Mouse (Mus musculus) kidney, embryonic 15.5 days (tissue): ENCODE data around the gene Erbb3. TPM values are rescaled to one million over a fixed set of nuclear protein-coding genes. Genes with fewer than 3 reads are reported as not detected.
"Not testable (repeated sequence)": the region's sequence is repeated elsewhere in the genome, so short reads cannot be mapped to it uniquely, and the experiment has no call there.

Source experiments
- ATAC-seq: fragments of 200-750 bp; cut with Nextera tagmentation; replicated peaks from 2 replicates; pipeline ENCODE4 v1.8.0; 2017; ENCODE audit warnings: moderate TSS enrichment; ENCODE audit not compliant: low FRiP score
- H3K27ac ChIP-seq: fragments of 300-500 bp; sonication (generic); 2 replicates; pipeline ENCODE4 v1.5.1; 2015; ENCODE audit warnings: mild to moderate bottlenecking, inconsistent platforms
- H3K27me3 ChIP-seq: fragments of 300-500 bp; sonication (generic); 2 replicates; pipeline ENCODE4 v1.6.1; 2015; ENCODE audit warnings: inconsistent platforms
- H3K36me3 ChIP-seq: fragments of 300-500 bp; sonication (generic); 2 replicates; pipeline ENCODE4 v1.6.1; 2015; ENCODE audit warnings: inconsistent platforms
- H3K4me1 ChIP-seq: fragments of 300-500 bp; sonication (generic); 2 replicates; pipeline ENCODE4 v1.6.1; 2015; ENCODE audit warnings: inconsistent platforms
- H3K4me2 ChIP-seq: fragments of 300-500 bp; sonication (generic); 2 replicates; pipeline ENCODE4 v1.6.1; 2015; ENCODE audit warnings: moderate library complexity, mild to moderate bottlenecking, inconsistent platforms
- H3K4me3 ChIP-seq: fragments of 300-500 bp; sonication (generic); replicated peaks from 2 replicates; pipeline ENCODE4 v1.5.1; 2015; ENCODE audit warnings: mild to moderate bottlenecking, inconsistent platforms
- H3K9ac ChIP-seq: fragments of 300-500 bp; sonication (generic); 2 replicates; pipeline ENCODE4 v1.6.1; 2015; ENCODE audit warnings: mild to moderate bottlenecking, inconsistent platforms
- H3K9me3 ChIP-seq: fragments of 300-500 bp; sonication (generic); replicated peaks from 2 replicates; pipeline ENCODE4 v1.6.1; 2016; ENCODE audit warnings: inconsistent platforms
- WGBS: fragments of 180-500 bp; shearing (Covaris S2); methylation state at CpG from one replicate; pipeline ENCODE4 v1.1.7; 2015; ENCODE audit warnings: mixed read lengths; 5-methylcytosine and 5-hydroxymethylcytosine counted together
- polyA plus RNA-seq: library from polyadenylated mRNA; unstranded; fragments of >200 nt; fragmentation: Nextera tagmentation; extraction: Ambion mirVana; gene quantifications from 2 replicates; pipeline ENCODE4 v1.2.1, GENCODE M21; 2015

Erbb3 gene
- polyA plus RNA-seq, 1 experiment from 2014 or later, result 10.7 TPM

GRCm38 (mm10) chr10:128583644-128584043, 5.8 kb downstream of the Erbb3 start:
- Histone ChIP-seq H3K4me1 (peaks cover 43% of the 10 kb centered on the region), H3K27ac (0 out of 2 replicates have a peak overlapping the region, but pooled peaks have one; percentile 48), H3K9ac (no peak overlapping the region), H3K4me2 (peak overlapping the region; percentile 37), H3K9me3 (no peaks in the 10 kb centered on the region), H3K27me3 (peaks cover 43% of the 10 kb centered on the region), H3K36me3 (no peaks in the 10 kb centered on the region), H3K4me3 (peak overlapping the region; percentile 2; the same call in 1 of the 2 replicates)
- peak; percentile 85 for ATAC-seq
- 28% methylated on average over 7 of the region's 7 CpGs for WGBS

- H3K4me1 ChIP-seq, result peaks cover 18% of the 10 kb centered on the region
- peaks cover 13% of the 10 kb centered on the region; the same call in 1 of the 2 replicates for H3K36me3 ChIP-seq
- H3K9me3 ChIP-seq, result no peaks in the 10 kb centered on the region
- H3K27ac ChIP-seq, result no peak overlapping the region
- WGBS, result 78% methylated on average over 4 of the region's 4 CpGs
- H3K4me2 ChIP-seq, result no peak overlapping the region
- no peak for ATAC-seq
- no peak overlapping the region for H3K9ac ChIP-seq
- H3K27me3 ChIP-seq, result 0 out of 2 replicates have a peak, but pooled peaks cover 8% of the 10 kb centered on the region
- H3K4me3 ChIP-seq, result no peak overlapping the region
Measured at GRCm38 (mm10) chr10:128579731-128580130, 9.7 kb downstream of the Erbb3 start.

- no peak overlapping the region for H3K4me2 ChIP-seq
- H3K27me3 ChIP-seq, result 0 out of 2 replicates have a peak, but pooled peaks cover 4% of the 10 kb centered on the region
- peaks cover 14% of the 10 kb centered on the region for H3K4me1 ChIP-seq
- no peak overlapping the region for H3K9ac ChIP-seq
- WGBS, result 80% methylated on average over 3 of the region's 3 CpGs
- H3K36me3 ChIP-seq, result peaks cover 16% of the 10 kb centered on the region
- H3K9me3 ChIP-seq, result no peaks in the 10 kb centered on the region
- ATAC-seq, result no peak
- H3K4me3 ChIP-seq, result no peak overlapping the region
- H3K27ac ChIP-seq, result no peak overlapping the region
Measured at GRCm38 (mm10) chr10:128579298-128579697, 10.2 kb downstream of the Erbb3 start.

GRCm38 (mm10) chr10:128578330-128578729, 11.1 kb downstream of the Erbb3 start:
- WGBS, result 71% methylated on average over 11 of the region's 11 CpGs
- H3K9ac ChIP-seq, result no peak overlapping the region
- no peak overlapping the region for H3K4me2 ChIP-seq
- no peak overlapping the region for H3K4me3 ChIP-seq
- no peak overlapping the region for H3K27ac ChIP-seq
- H3K36me3 ChIP-seq, result peaks cover 17% of the 10 kb centered on the region
- no peak for ATAC-seq
- no peaks in the 10 kb centered on the region for H3K9me3 ChIP-seq
- H3K27me3 ChIP-seq, result 0 out of 2 replicates have a peak, but pooled peaks cover 3% of the 10 kb centered on the region
- peaks cover 5% of the 10 kb centered on the region for H3K4me1 ChIP-seq

GRCm38 (mm10) chr10:128575063-128575462, 14.4 kb downstream of the Erbb3 start:
- ATAC-seq, result no peak
- 92% methylated on average over 2 of the region's 2 CpGs for WGBS
- H3K4me2 ChIP-seq, result no peak overlapping the region
- no peak overlapping the region for H3K9ac ChIP-seq
- peaks cover 26% of the 10 kb centered on the region for H3K36me3 ChIP-seq
- H3K27me3 ChIP-seq, result no peaks in the 10 kb centered on the region
- no peak overlapping the region for H3K27ac ChIP-seq
- H3K9me3 ChIP-seq, result no peaks in the 10 kb centered on the region
- H3K4me1 ChIP-seq, result no peaks in the 10 kb centered on the region
- no peak overlapping the region for H3K4me3 ChIP-seq

GRCm38 (mm10) chr10:128565788-128566531, 23.5 kb downstream of the Erbb3 start, which contains the start of gene Pa2g4:
Gene Pa2g4, minus strand, starts transcription at chr10:128565987.
- H3K4me3 ChIP-seq, result peak within 1 kb of the TSS; percentile 91
- peaks cover 23% of the 10 kb centered on the region for H3K4me1 ChIP-seq
- ATAC-seq, result peak; percentile 99
- H3K4me2 ChIP-seq, result peak within 1 kb of the TSS; percentile 85
- peak within 1 kb of the TSS; percentile 93 for H3K27ac ChIP-seq
- H3K9me3 ChIP-seq, result no peaks in the 10 kb centered on the region
- peaks cover 30% of the 10 kb centered on the region for H3K36me3 ChIP-seq
- WGBS, result under 1% methylated on average over 58 of the region's 58 CpGs
- no peaks in the 10 kb centered on the region for H3K27me3 ChIP-seq
- H3K9ac ChIP-seq, result peak within 1 kb of the TSS; percentile 94

GRCm38 (mm10) chr10:128565206-128565787, 24.2 kb downstream of the Erbb3 start:
- H3K9me3 ChIP-seq, result no peaks in the 10 kb centered on the region
- H3K9ac ChIP-seq, result peak overlapping the region; percentile 94
- peak overlapping the region; percentile 91 for H3K4me3 ChIP-seq
- peaks cover 37% of the 10 kb centered on the region for H3K36me3 ChIP-seq
- H3K4me2 ChIP-seq, result peak overlapping the region; percentile 85
- WGBS, result under 1% methylated on average over 45 of the region's 46 CpGs
- no peaks in the 10 kb centered on the region for H3K27me3 ChIP-seq
- H3K4me1 ChIP-seq, result peaks cover 23% of the 10 kb centered on the region
- ATAC-seq, result peak; percentile 29
- H3K27ac ChIP-seq, result peak overlapping the region; percentile 93

GRCm38 (mm10) chr10:128563544-128563943, 25.9 kb downstream of the Erbb3 start:
- H3K4me3 ChIP-seq, result peak overlapping the region; percentile 14; the same call in 1 of the 2 replicates
- no peaks in the 10 kb centered on the region for H3K9me3 ChIP-seq
- 91% methylated on average over 6 of the region's 6 CpGs for WGBS
- H3K4me1 ChIP-seq, result peaks cover 23% of the 10 kb centered on the region
- H3K9ac ChIP-seq, result peak overlapping the region; percentile 21
- no peak overlapping the region for H3K27ac ChIP-seq
- no peaks in the 10 kb centered on the region for H3K27me3 ChIP-seq
- ATAC-seq, result no peak
- peaks cover 54% of the 10 kb centered on the region for H3K36me3 ChIP-seq
- H3K4me2 ChIP-seq, result peak overlapping the region; percentile 85

- no peak for ATAC-seq
- no peak overlapping the region for H3K9ac ChIP-seq
Measured at GRCm38 (mm10) chr10:128556963-128557362, 32.5 kb downstream of the Erbb3 start.

GRCm38 (mm10) chr10:128556286-128556685, 33.2 kb downstream of the Erbb3 start:
- no peak for ATAC-seq
- no peaks in the 10 kb centered on the region for H3K27me3 ChIP-seq
- peaks cover 48% of the 10 kb centered on the region for H3K36me3 ChIP-seq
- H3K4me1 ChIP-seq, result no peaks in the 10 kb centered on the region
- no peak overlapping the region for H3K4me3 ChIP-seq
- no peak overlapping the region for H3K27ac ChIP-seq
- no peaks in the 10 kb centered on the region for H3K9me3 ChIP-seq
- no peak overlapping the region for H3K4me2 ChIP-seq
- H3K9ac ChIP-seq, result no peak overlapping the region

More at GRCm38 (mm10) chr10:128556963-128557362, 32.5 kb downstream of the Erbb3 start:
- Histone ChIP-seq H3K9me3 (no peaks in the 10 kb centered on the region), H3K4me1 (no peaks in the 10 kb centered on the region), H3K27ac (no peak overlapping the region), H3K36me3 (peaks cover 55% of the 10 kb centered on the region), H3K4me2 (no peak overlapping the region), H3K4me3 (no peak overlapping the region), H3K27me3 (no peaks in the 10 kb centered on the region)
- 86% methylated on average over 6 of the region's 6 CpGs for WGBS

GRCm38 (mm10) chr10:128555567-128555966, 33.9 kb downstream of the Erbb3 start:
- not testable (repeated sequence) for H3K9me3 ChIP-seq, ATAC-seq, H3K4me2 ChIP-seq, H3K4me1 ChIP-seq, H3K9ac ChIP-seq, H3K27me3 ChIP-seq, H3K27ac ChIP-seq, H3K4me3 ChIP-seq
- H3K36me3 ChIP-seq, result peaks cover 41% of the 10 kb centered on the region
- 89% methylated on average over 1 of the region's 1 CpGs for WGBS

GRCm38 (mm10) chr10:128550144-128550823, 39.2 kb downstream of the Erbb3 start:
- H3K4me2 ChIP-seq, H3K4me3 ChIP-seq, H3K27ac ChIP-seq, H3K9ac ChIP-seq, H3K27me3 ChIP-seq, H3K36me3 ChIP-seq, H3K9me3 ChIP-seq, ATAC-seq: not testable (repeated sequence)
- 90% methylated on average over 11 of the region's 11 CpGs for WGBS
- peaks cover 18% of the 10 kb centered on the region for H3K4me1 ChIP-seq
